Mouse (Mus musculus) right cerebral cortex, postnatal 14 days (tissue): Measurements from ENCODE around the gene Tor4a.
A peak's percentile ranks its signal among the peaks of the same experiment; 100 is the strongest.

Experiments used
- DNase-seq: peaks from one replicate; pipeline ENCODE4 v3.0.0; 2022

Tor4a gene

DNA sequence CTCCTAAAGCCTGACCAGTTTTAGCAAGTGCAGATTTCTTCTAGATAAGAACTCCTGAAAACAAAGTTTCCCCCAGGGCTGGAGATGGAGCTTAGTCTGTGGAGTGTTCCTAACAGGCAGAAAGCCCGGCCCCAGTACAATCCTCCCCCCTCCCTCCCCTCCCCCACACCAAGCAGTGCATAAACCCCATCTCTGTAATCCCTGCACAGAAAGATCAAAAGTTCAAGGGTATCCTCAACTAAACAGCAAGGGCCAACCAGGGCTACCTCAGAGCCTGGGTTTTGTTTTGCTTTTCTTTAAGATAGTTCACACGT lies 28.1 kb downstream of the Tor4a start:
- DNase-seq = no peak

DNA sequence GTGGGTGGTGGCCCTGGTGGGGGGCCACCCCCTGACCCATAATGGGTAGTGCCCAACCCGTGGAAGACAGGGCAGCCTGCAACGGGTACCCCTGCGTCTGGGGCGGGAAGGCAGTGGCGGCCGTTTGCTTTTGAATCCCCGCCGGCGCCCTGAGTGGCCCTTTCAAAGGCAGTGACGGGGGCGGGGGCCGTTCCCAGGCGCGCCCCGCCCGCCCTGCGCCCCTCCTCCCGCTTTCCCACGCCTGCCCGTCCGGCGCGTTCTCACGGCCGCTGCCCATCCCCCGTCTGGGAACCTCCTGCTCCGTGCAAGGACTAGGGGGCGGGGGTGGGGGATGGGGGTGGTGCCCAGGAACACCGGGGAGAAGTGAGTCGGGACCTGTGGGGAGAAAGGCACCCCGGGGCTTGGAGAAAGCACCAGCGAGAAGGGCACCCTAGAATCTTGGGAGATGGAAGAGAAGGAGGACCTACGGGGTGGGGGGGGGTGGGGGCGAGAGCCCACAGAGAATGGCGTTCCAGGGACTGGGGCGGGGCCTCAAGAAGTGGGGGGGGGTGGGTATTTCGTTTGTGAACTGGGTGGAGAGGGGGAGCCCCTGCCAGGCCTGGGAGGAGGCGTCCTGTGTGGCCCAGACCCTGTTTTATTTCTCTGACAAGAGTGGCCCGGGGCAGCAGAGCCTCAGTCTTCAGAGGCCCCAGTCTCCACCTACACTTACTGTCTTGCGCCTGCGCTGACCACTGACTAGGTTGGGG lies 28.6 kb downstream of the Tor4a start:
- DNase-seq = peak; percentile 66

DNA sequence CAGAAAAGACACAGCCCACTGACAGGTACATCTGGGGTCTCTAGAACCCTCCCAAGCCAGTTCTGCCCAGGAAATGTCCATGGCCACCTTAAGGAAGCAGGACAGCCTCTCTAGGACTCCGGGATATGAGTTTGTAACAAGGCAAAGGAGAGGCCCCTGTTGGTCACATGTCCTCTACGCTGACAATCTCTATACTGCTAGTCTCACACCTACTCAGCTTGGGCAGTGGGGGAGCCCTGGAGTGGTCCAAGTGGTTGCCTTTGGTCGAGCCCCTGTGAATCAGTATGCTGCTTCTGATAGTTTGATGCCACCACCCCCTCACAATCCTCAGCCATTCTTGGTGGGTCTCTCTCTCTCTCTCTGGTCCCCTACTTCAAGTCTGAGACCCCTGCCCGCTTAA lies 29.2 kb downstream of the Tor4a start:
- DNase-seq = no peak

DNA sequence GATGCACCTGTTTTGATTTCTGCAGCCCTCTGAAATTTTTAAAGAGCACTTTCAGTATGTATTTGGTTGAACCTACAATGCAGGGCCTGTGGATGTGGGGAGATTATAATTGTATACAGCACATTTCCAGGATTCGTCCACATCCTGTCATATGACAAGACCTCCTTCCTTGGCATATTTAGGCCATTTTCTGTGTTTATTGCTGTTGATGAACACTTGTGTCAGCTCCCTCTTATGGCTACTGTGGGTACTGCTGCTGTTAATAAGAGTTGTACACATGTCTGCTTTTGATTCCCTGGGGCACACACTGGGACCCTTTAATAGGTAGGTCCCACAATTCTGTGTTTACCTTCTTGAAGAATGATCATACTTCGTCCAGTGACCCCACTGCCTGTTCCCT lies 39.0 kb downstream of the Tor4a start:
- peak; percentile 50 for DNase-seq

DNA sequence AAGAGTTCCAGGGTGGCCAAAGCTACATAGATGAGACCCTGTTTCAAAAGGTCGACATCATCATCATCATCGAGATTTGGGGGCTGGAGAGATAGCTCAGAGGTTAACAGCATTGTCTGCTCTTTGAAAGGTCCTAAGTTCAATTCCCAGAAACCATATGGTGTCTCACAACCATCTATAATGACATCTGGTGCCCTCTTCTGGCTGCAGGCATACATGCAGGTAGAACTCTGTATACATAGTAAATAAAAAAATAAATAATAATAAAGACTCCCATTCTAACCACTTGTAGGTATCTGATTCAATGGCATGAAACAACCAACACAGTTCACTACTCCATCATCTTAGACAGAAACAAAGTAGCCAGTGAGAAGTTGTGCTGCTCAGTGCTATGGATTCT lies 39.7 kb downstream of the Tor4a start:
- DNase-seq = no peak

DNA sequence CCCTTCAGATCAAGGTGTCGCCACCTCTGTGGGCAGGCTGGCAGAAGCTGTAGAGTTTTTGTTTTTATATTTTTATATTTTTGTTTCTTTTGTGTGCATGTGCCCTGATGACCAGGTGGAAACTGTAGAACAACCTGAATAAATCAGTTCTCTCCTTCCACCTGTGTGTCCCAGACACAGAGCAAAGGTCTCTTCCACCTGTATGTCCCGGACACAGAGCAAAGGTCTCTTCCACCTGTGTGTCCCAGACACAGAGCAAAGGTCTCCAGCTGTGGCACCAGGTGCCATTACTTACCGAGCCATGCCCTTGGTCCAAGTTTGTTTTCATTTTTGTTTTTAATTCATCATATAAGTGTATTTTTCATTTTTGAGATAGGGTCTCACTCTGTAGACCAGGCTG lies 40.5 kb downstream of the Tor4a start:
- no peak for DNase-seq

DNA sequence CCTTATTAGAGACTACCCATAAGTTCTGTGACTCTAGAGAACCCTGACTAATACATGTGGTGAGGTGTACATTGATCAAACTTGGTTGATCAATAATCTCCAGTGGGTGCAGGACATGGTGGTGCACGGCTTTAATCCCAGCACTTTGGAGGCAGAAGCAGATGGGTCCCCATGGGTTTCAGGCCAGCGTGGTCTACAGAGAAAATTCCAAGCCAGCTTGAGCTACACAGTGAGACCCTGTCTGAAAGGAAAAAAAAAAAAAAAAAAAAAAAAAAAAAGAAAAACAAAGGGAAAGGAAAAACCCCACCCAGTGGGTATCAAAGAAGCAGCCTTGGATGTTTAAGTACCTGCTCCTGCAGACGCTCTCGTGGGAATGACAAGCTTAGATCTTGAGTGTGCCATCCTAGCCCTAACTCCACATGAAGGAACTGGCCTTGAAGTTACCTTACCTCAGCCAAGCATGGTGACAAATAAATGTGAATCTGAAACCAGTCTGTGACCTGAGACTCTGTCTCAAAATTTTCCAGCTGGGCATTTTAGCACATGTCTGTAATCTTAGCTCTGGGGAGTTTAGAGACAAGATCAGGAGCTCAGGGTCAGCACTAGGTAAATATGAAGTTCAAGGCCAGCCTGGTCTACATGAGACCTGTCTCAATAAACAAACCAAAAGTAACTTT lies 45.3 kb downstream of the Tor4a start:
- DNase-seq = no peak

DNA sequence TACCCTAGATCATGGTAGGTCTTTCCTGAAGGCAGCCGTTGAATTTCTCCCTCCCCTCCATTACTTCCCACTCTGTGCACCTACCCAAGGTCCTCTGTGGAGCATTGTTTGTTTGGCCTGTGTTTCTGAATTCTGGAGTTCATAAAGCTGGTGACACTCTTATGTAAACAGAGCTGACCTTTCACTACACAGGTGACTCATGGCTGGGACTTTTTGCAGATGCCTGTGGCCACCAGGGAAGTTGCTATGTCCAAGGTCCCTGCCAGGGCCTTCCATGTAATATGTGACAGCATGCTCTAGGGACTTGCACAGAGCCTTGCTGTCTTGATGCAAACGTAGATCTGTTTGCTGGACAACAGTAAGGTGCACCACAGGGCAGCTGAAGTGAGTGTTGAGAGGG lies 47.0 kb downstream of the Tor4a start:
- no peak for DNase-seq

DNA sequence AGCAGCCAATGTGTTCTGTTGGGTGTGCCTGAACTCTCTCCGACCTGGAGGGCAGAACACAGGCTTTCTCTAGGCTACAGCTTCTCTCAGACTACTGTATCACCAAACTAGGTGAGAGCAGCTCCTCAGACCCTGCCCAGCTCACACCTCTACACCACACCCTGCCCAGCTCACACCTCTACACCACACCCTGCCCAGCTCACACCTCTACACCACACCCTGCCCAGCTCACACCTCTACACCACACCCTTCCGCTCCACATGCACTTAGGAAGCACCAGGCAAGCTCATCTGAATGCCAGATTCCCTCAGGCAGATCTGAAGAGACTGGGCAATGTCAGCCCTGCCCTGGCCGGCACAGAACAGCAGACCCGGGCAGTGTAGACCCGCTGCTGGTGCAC lies 48.8 kb downstream of the Tor4a start:
- DNase-seq = no peak

DNA sequence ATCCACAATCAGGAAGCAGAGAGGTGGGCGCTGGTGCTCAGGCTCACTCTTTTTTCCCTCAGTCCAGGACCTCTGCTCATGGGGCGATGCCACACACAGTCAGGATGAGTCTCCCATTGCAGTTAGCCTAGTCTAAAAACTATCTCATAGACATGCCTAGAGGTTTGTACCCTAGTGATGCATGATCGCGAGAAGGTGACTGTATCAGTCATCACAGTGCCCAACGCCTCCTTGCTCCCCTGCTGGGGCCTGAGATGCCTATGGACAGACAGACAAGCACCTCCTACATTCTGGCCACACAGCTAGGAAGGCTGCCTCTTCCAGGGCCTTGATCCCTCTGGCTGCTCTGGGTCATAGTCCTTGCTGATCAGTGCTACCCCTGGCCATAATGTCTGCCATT lies 49.3 kb downstream of the Tor4a start:
- no peak for DNase-seq

DNA sequence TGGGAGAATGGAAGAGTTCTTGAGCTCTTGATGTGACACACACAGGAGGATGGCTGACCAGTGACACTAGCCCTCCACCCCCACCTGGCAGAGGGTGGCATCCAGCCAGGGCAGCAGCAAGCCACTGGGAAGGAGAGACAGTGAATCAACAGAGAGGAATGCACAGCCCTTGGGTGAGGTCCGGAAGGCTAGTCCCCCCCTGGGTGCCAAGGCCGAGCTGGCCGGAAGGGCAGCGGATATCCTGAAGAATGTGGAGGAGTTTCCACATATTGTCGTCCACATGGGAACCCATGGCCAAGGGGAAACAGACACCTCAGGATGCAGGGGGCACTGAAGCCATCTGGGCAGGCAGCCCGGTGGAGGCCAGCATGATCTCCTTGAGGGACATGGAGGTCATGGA lies 51.3 kb downstream of the Tor4a start:
- DNase-seq = no peak
